Mouse (Mus musculus) liver, postnatal 0 days (tissue): Measurements from ENCODE around the gene Grid2. TPM values are rescaled to one million over a fixed set of nuclear protein-coding genes. Genes with fewer than 3 reads are reported as not detected.

Experiments
- ATAC-seq: fragments of 200-750 bp; cut with Nextera tagmentation; 2 replicates; pipeline ENCODE4 v1.8.0; 2017; ENCODE audit warnings: mild to moderate bottlenecking, moderate library complexity
- DNase-seq: peaks from one replicate; pipeline ENCODE4 v3.0.0-alpha.2; 2016
- H3K27ac ChIP-seq: fragments of 300-500 bp; sonication (generic); 2 replicates; pipeline ENCODE4 v1.5.1; 2014; ENCODE audit warnings: antibody characterized with exemption, moderate library complexity, mild to moderate bottlenecking, low read depth
- H3K27me3 ChIP-seq: fragments of 300-500 bp; sonication (generic); 2 replicates; pipeline ENCODE4 v1.6.1; 2014; ENCODE audit warnings: low read length, control low read depth, mixed read lengths; ENCODE audit not compliant: insufficient read depth
- H3K36me3 ChIP-seq: fragments of 300-500 bp; sonication (generic); replicated peaks from 2 replicates; pipeline ENCODE4 v1.6.1; 2014; ENCODE audit warnings: mild to moderate bottlenecking, control low read depth, low read length, moderate library complexity, mixed read lengths; ENCODE audit not compliant: insufficient read depth
- H3K4me1 ChIP-seq: fragments of 300-500 bp; sonication (generic); 2 replicates; pipeline ENCODE4 v1.6.1; 2014; ENCODE audit warnings: antibody characterized with exemption, mild to moderate bottlenecking, control low read depth; ENCODE audit not compliant: insufficient read depth
- H3K4me2 ChIP-seq: fragments of 300-500 bp; sonication (generic); 2 replicates; pipeline ENCODE4 v1.6.1; 2014; ENCODE audit warnings: low read depth, mild to moderate bottlenecking, low read length, moderate library complexity, mixed read lengths
- H3K4me3 ChIP-seq: fragments of 300-500 bp; sonication (generic); 2 replicates; pipeline ENCODE4 v1.5.1; 2014; ENCODE audit warnings: low read depth, low read length
- H3K9ac ChIP-seq: fragments of 300-500 bp; sonication (generic); replicated peaks from 2 replicates; pipeline ENCODE4 v1.6.1; 2014; ENCODE audit warnings: mild to moderate bottlenecking, moderate library complexity
- H3K9me3 ChIP-seq: fragments of 300-500 bp; sonication (generic); 2 replicates; pipeline ENCODE4 v1.6.1; 2016; ENCODE audit warnings: mild to moderate bottlenecking, control low read depth, low read length, mixed read lengths
- CTCF ChIP-seq: sonication (generic); IDR thresholded peaks from 2 replicates; pipeline ENCODE4 v1.5.1; 2016; ENCODE audit warnings: antibody characterized with exemption, low read depth
- EP300 ChIP-seq: IDR thresholded peaks from 2 replicates; pipeline ENCODE4 v1.6.1; 2016; ENCODE audit warnings: antibody characterized with exemption, low read depth, mild to moderate bottlenecking
- WGBS: fragments of 180-500 bp; shearing (Covaris S2); extraction: QIAGEN DNeasy Blood & Tissue Kit; methylation state at CpG from one replicate; pipeline ENCODE4 v1.1.7; 2014; ENCODE audit not compliant: insufficient replicate concordance; 5-methylcytosine and 5-hydroxymethylcytosine counted together
- polyA plus RNA-seq: library from polyadenylated mRNA; unstranded; fragments of >200 nt; fragmentation: Nextera tagmentation; extraction: Ambion mirVana; gene quantifications from 2 replicates; pipeline ENCODE4 v1.2.1, GENCODE M21; 2015

Gene Grid2
- polyA plus RNA-seq, 1 experiment from 2014 or later: not detected

DNA sequence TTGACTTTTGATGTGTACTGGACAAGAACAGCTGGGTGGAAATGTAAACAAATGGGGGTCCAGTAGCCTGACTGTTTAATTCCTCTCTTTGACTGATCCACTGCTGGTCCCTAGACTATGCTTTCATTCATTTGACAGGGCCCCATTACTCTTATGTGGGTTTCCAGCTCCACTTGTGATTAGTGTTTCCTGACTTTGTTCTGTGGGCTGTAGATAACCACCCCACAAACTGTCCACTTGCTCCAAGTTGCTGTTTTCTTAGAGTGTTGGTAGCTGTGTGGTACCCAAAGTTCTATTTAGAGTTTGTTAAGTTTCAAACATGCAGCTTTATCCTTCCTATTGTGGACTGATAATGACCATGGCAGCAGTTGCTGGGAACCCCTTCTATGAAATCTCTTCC lies 1172.0 kb downstream of the Grid2 start:
- Histone ChIP-seq H3K9me3 (no peaks in the 10 kb centered on the region), H3K27me3 (no peaks in the 10 kb centered on the region), H3K4me1 (no peaks in the 10 kb centered on the region), H3K27ac (no peak overlapping the region), H3K4me3 (no peak overlapping the region), H3K36me3 (no peaks in the 10 kb centered on the region), H3K9ac (no peak overlapping the region), H3K4me2 (no peak overlapping the region)
- DNase-seq (no peak), ATAC-seq (no peak)
- TF ChIP-seq CTCF (no peak), EP300 (no peak)

DNA sequence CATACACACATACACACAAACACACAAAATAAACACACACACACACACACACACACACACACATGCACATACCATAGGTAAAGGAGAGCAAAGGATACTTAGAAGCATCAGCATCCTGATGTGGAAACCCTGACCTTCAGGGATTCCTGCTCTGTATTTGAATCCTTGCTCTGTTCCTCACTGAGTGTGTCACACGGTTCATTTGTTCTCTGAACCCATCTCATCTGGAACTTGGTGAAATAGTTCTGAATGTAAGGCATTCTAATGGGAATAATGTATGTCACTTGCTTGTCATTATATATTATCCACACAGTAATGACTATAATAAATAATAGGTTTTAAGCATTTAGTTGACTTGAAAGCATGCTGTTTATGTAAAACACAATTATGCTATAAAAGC lies 1173.2 kb downstream of the Grid2 start:
- no peak overlapping the region for H3K27ac ChIP-seq
- DNase-seq (no peak), ATAC-seq (no peak)
- no peak overlapping the region for H3K4me3 ChIP-seq
- H3K36me3 ChIP-seq: no peaks in the 10 kb centered on the region
- H3K4me2 ChIP-seq: no peak overlapping the region
- H3K9ac ChIP-seq: no peak overlapping the region
- H3K4me1 ChIP-seq: no peaks in the 10 kb centered on the region
- 54% methylated on average over 1 of the region's 1 CpGs for WGBS
- no peaks in the 10 kb centered on the region for H3K27me3 ChIP-seq
- TF ChIP-seq CTCF (no peak), EP300 (no peak)
- H3K9me3 ChIP-seq: no peaks in the 10 kb centered on the region

DNA sequence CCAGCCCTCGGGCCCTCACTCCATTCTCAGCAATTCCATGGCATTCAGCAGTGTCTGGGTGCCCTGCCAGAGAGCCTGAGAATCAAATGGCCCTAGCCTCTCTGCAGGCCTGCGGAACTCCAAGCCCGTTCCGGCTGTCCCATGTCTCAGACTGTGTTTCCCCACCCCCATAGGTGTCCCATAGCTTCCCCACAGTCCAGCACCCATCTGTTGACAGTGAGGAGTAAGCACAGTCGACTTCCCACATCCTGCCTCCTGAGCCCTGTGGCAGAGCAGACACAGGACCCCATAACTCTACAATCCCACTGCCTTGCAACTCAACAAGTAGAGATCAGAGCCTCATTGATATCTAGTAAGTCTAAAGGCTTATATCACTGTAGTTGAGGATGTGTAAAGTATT lies 1192.5 kb downstream of the Grid2 start:
- no peak for DNase-seq

DNA sequence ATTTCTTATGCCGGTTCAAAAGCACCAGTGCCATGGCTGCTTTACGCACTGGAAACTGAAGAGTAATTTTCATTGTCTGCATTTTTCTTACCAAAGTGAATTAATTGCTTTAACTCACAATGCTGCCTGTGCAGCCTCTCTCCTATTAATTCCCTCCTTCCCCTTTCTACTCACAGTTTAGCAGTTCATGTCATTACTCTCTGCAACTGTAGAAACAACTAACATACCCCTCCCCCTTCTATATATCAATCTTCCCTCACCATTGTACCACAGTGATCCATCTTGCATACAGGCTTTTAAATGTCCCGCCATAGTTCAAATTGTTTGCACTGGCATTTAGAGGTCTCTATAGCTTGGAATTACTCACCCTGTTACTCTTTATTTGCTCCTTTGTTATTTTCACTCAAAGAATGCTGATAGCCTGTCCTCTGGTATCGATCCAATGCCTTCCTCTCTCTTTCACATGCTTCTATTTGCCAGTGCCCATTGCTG lies 1193.2 kb downstream of the Grid2 start:
- TF ChIP-seq CTCF: no peak
- TF ChIP-seq EP300: no peak
- Histone ChIP-seq H3K36me3 (no peaks in the 10 kb centered on the region), H3K27me3 (no peaks in the 10 kb centered on the region), H3K4me2 (no peak overlapping the region), H3K9ac (no peak overlapping the region), H3K27ac (no peak overlapping the region), H3K9me3 (no peaks in the 10 kb centered on the region), H3K4me3 (no peak overlapping the region), H3K4me1 (no peaks in the 10 kb centered on the region)
- DNase-seq (no peak), ATAC-seq (no peak)
- 81% methylated on average over 4 of the region's 4 CpGs for WGBS

More for the DNA sequence above, 1192.5 kb downstream of the Grid2 start:
- Histone ChIP-seq H3K4me2 (no peak overlapping the region), H3K27ac (no peak overlapping the region), H3K4me1 (no peaks in the 10 kb centered on the region), H3K36me3 (no peaks in the 10 kb centered on the region), H3K9me3 (no peaks in the 10 kb centered on the region), H3K9ac (no peak overlapping the region), H3K27me3 (no peaks in the 10 kb centered on the region), H3K4me3 (no peak overlapping the region)
- no peak for ATAC-seq
- TF ChIP-seq EP300: no peak
- no peak for TF ChIP-seq CTCF
- 72% methylated on average over 5 of the region's 5 CpGs for WGBS

DNA sequence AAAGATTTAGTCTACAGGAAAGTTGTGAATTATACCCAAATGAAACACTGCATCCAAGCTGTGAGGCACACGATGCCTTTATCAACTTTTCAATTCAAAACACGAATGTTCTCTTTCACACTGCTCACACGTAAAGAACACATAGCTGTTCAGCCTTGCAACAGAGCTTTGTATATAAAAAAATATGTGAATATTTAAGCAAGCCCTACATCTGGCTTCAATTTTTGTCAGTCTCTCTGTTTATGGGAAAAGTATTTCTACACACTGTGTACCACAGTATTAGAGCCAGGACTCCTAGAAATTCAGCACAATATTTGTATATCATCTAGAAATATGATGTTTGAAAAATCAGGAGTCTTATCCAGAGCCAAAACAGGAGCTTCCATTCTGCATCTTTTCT lies 1195.1 kb downstream of the Grid2 start:
- WGBS: 83% methylated on average over 3 of the region's 3 CpGs
- no peak for ATAC-seq
- Histone ChIP-seq H3K9ac (no peak overlapping the region), H3K27me3 (no peaks in the 10 kb centered on the region), H3K4me3 (no peak overlapping the region), H3K4me1 (no peaks in the 10 kb centered on the region), H3K36me3 (no peaks in the 10 kb centered on the region), H3K27ac (no peak overlapping the region), H3K9me3 (no peaks in the 10 kb centered on the region), H3K4me2 (no peak overlapping the region)
- DNase-seq: no peak
- TF ChIP-seq CTCF (no peak), EP300 (no peak)

DNA sequence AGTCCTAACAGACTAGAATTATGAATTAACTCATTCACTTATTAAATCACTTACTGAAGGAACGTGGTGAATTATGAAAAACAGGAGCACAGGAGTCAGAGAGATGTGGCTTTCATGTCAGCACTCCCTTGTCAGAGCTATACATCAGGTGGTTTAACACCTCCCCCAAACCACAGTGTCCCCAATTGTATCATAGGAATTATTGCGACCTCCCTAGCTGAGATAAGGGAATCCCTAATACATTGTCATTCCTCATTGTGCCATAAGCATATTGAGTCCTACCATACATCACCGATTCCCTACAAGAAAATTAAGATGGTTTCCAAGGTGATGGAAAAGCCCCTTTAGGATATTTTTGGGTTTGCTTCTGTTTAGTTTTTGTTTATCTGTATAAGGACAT lies 1224.2 kb downstream of the Grid2 start:
- no peak overlapping the region for H3K9ac ChIP-seq
- no peak overlapping the region for H3K27ac ChIP-seq
- WGBS: 75% methylated on average over 3 of the region's 3 CpGs
- H3K4me1 ChIP-seq: no peaks in the 10 kb centered on the region
- DNase-seq (no peak), ATAC-seq (no peak)
- H3K36me3 ChIP-seq: no peaks in the 10 kb centered on the region
- H3K4me3 ChIP-seq: no peak overlapping the region
- no peak overlapping the region for H3K4me2 ChIP-seq
- TF ChIP-seq CTCF (no peak), EP300 (no peak)
- no peaks in the 10 kb centered on the region for H3K9me3 ChIP-seq
- no peaks in the 10 kb centered on the region for H3K27me3 ChIP-seq

DNA sequence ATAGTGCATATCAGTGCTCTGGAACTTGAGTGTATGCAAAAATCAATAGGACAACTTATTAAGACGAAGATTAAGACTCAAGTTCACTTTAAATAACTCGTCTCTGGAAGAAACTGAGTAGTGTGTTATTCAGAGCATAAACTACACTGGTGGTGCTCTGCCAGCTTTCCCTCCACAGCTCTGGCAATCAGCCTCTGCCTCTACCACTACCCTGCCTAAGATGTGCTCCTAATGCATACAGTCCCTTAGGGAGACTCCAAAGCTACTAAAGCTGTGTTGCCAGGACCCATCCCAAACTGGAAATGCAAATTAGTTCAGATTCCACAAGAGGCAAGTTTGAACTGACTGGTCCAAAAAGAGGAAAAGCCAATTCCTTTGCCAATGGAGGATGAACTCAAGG lies 1224.9 kb downstream of the Grid2 start:
- ATAC-seq: no peak
- no peak overlapping the region for H3K9ac ChIP-seq

More for the DNA sequence above, 1224.9 kb downstream of the Grid2 start:
- Histone ChIP-seq H3K4me2 (no peak overlapping the region), H3K9me3 (no peaks in the 10 kb centered on the region), H3K36me3 (no peaks in the 10 kb centered on the region), H3K4me3 (no peak overlapping the region), H3K27me3 (no peaks in the 10 kb centered on the region), H3K4me1 (no peaks in the 10 kb centered on the region), H3K27ac (no peak overlapping the region)
- no peak for TF ChIP-seq CTCF
- DNase-seq: no peak
- 58% methylated on average over 2 of the region's 2 CpGs for WGBS
